Mouse (Mus musculus): ENCODE results near the gene Tcf23.

Tcf23 gene

GRCm38 (mm10) chr5:30950451-30950850, 18.0 kb upstream of the Tcf23 start:
- no peak for DNase-seq (ENCODE audit: low spot score)

GRCm38 (mm10) chr5:30950922-30951321, 17.5 kb upstream of the Tcf23 start:
- DNase-seq (ENCODE audit: low spot score): no peak

DNA sequence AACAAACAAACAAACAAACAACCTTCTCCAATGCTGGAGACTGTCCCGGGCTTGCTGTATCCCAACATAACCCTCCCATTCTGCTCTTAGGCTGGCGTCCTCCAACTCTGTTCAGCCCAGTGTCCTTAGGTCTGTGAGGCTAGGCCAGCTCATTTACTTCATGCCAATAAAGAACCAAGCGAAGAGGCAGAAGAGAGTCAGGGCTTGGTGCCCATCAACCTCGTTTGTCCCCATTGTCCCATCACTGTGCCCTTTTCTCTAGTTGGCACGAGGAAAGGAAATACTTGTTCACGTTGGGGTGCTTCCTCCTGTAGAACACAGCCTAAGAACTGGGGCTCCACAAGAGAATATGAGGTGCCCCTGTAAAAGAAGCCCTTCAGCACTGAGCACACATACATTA, 16.8 kb upstream of the Tcf23 start:
- DNase-seq (ENCODE audit: low spot score): no peak

GRCm38 (mm10) chr5:30952551-30952950, 15.9 kb upstream of the Tcf23 start:
- DNase-seq (ENCODE audit: low spot score): no peak

DNA sequence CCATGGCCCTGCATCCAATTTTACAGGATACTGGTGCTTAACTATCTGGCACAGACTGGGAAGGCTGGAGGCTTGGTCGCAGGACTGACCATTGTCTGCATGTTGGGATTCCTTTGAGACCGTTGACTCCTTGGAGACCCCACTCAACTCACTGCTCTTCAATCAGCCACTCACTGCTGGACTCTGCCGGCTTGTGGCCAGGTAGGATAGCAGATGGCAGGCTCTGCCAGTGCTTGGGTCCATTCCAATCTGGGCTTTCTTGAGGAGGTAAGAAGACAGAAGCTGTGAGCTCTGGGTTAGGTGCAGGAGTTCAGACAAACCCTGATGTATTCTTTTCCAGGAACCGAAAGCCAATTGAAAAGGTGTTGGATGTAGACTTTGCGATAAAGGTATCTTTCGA, 14.4 kb upstream of the Tcf23 start:
- DNase-seq (ENCODE audit: low spot score): no peak

DNA sequence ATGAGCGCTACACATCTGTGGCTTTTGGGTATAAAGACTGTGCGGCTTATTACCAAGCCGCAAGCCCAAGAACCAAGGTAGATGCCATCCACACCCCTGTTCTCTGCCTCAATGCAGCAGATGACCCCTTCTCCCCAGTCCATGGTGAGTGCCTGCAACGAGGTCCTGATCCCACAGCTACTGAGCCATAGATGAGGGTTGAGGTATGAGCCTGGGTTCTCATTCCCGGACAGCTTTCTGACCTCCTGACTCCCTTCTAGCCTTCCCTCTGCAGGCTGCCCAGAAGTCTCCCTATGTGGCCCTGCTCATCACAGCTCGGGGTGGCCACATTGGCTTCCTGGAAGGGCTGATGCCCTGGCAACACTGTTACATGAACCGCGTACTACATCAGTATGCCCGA, 13.9 kb upstream of the Tcf23 start:
- DNase-seq (ENCODE audit: low spot score): no peak

GRCm38 (mm10) chr5:30955751-30956150, 12.7 kb upstream of the Tcf23 start:
- DNase-seq (ENCODE audit: low spot score): no peak

- no peak for DNase-seq (ENCODE audit: low spot score)
Observed at GRCm38 (mm10) chr5:30957891-30958290, 10.6 kb upstream of the Tcf23 start.

GRCm38 (mm10) chr5:30959198-30959854, 9.1 kb upstream of the Tcf23 start:
- no peak for DNase-seq (ENCODE audit: low spot score)

- DNase-seq (ENCODE audit: low spot score): peak; percentile 97
Observed at GRCm38 (mm10) chr5:30959966-30960501, 8.4 kb upstream of the Tcf23 start, which contains the start of gene Preb. Gene Preb, minus strand, starts transcription at chr5:30960361.

DNA sequence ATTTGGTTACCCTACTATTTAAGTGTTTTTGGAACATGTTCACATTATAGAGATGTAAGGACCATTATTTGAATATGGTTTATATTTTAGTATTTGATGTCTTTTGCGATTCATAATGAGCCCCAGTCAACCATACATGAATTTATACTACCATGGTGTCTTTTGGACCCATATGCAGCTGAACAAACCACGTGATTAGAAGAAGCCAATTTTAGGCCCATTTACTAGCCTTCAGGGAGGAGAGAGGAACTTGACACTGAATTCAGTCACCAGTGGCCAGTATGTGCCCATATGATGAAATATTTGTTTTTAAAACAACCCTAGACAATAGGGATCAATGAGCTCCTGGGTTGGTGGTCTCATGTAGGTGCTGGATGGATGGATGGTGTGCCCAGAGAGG, 7.6 kb upstream of the Tcf23 start:
- DNase-seq (ENCODE audit: low spot score): no peak

DNA sequence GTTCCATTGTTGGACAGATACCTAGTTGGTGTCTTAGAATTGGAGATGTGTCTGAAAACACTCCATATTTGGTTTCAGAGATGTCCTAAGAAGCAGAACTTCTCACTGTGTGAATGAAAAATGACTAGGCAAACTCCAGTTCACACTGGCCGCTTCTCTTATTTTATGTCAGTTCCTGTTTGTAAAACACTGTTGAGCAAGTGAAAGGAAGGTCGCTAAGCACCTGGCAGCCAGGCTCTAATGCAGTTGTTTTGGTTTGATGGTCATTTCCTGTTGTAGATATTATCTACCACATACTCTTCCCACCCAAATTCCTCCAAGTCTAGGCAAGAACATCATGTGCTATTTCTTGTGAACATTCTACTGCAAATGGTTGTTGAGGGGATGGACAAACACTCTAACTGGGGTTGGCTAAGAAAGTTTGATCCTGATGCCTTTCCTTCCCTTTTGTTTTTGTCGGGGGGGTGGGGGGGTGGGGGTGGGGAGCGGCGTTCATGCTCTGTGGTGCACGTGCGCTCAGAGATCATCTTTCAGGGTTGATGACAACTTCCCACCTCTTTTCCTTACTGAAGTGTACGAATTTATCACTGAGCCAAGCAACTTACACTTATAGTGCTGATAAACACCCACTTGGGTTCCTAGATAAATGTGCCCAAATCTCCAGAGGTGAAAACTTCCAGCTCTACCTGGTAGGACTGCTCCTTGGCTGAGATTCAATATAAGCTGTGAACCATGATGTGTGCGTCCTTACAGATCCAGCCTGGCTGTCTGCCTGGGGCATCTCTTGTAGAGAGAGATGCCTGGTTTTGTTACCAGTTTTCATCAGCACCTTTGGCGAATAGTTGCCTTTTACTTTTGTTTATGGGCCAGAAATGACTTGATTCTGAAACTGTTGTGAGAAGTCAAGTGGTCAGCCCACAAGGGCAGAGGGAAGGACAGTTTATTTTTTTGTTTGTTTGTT, 6.6 kb upstream of the Tcf23 start:
- peak; percentile 56 for DNase-seq (ENCODE audit: low spot score)

GRCm38 (mm10) chr5:30963916-30964315, 4.5 kb upstream of the Tcf23 start:
- DNase-seq (ENCODE audit: low spot score): no peak

DNA sequence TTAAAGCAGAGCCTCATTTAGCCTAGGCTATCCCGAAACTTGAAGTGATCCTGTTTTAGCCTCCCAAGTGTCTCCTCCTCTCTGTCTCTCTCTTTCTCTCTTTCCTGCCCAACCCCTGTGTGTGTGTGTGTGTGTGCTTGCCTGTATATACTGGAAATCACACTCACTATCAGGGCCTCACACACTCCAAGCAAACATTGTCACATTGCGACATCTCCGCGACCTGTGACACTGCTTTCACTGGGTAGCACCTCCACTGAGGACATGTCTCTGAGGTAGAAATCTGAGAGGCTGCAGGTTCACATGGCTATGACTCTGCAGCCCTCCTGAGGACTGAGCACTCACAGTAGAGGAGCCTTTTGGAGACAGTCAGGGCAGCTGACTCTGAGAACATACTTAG, 2.3 kb upstream of the Tcf23 start:
- no peak for DNase-seq (ENCODE audit: low spot score)

- DNase-seq (ENCODE audit: low spot score): no peak
Observed at GRCm38 (mm10) chr5:30969440-30969839, 978 bp downstream of the Tcf23 start.

DNA sequence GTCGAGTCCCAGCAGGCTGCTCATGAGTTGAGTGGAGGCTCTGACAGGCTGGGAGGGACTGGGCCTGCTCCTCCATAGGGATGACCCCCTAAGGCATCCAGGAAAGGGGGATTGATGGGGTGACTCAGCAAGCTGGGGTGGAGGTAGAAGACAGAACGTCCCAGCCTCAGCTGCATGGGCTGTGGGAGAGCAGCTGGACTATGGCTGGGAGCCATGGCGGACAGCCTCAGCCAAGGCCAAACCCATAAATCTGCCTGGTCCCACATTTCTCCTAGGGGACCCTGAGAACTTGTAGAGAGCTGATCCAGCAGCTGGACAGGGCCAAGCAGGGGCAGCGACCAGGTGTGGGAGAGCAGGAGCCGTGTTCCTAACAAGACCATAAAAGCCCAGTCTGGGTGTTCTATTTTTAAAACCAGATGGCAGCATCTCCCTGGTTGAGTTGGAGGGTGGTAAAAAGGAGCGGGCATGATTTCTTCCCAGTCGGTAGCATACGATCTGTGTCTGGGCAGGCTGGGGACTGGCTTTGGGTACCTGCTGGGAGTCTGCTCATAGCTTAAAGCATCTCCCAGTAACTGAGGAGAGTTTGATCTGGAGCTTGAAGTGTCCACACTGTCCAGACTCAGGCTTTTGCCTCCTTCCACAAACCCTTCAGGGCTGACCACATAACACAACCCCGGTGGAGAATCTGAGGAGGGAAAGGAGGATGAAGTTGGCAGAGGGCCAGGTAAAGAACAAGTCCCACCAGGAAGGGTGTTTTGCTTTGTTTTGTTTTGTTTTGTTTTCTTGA, 6.6 kb downstream of the Tcf23 start:
- no peak for DNase-seq (ENCODE audit: low spot score)

GRCm38 (mm10) chr5:30982357-30982756, 13.9 kb downstream of the Tcf23 start:
- no peak for DNase-seq (ENCODE audit: low spot score)

- no peak for DNase-seq (ENCODE audit: low spot score)
Observed at GRCm38 (mm10) chr5:30992980-30993676, 24.7 kb downstream of the Tcf23 start.

GRCm38 (mm10) chr5:30994074-30994473, 25.6 kb downstream of the Tcf23 start:
- no peak for DNase-seq (ENCODE audit: low spot score)

- no peak for DNase-seq (ENCODE audit: low spot score)
Observed at GRCm38 (mm10) chr5:30994910-30995635, 26.6 kb downstream of the Tcf23 start.

- DNase-seq (ENCODE audit: low spot score): peak; percentile 61
Observed at GRCm38 (mm10) chr5:30998306-30998705, 29.8 kb downstream of the Tcf23 start.
